Mouse (Mus musculus) C2C12 (cell line): Measurements from ENCODE around the gene Gm21904. TPM values are rescaled to one million over a fixed set of nuclear protein-coding genes. Genes with fewer than 3 reads are reported as not detected.
"Not testable (repeated sequence)": the region's sequence is repeated elsewhere in the genome, so short reads cannot be mapped to it uniquely, and the experiment has no call there.

Experiments
- H3K27me3 ChIP-seq: one replicate; pipeline ENCODE4 v1.6.1; 2011; ENCODE audit not compliant: control insufficient read depth, insufficient read depth, insufficient read length
- H3K36me3 ChIP-seq: one replicate; pipeline ENCODE4 v1.6.1; 2011; ENCODE audit not compliant: control insufficient read depth, insufficient read depth
- H3K4me3 ChIP-seq: one replicate; pipeline ENCODE4 v1.5.1; 2011; ENCODE audit warnings: mild to moderate bottlenecking, control low read depth; ENCODE audit not compliant: poor library complexity, insufficient read depth, severe bottlenecking
- H3K79me2 ChIP-seq: one replicate; pipeline ENCODE4 v1.6.1; 2011; ENCODE audit not compliant: control insufficient read depth, insufficient read depth
- H3K79me3 ChIP-seq: one replicate; pipeline ENCODE4 v1.6.1; 2011; ENCODE audit warnings: low read depth, control low read depth
- H3ac ChIP-seq: one replicate; pipeline ENCODE3; 2011; ENCODE audit warnings: low read depth; ENCODE audit not compliant: control insufficient read depth, insufficient read length
- long read RNA-seq, 2 experiments: library from polyadenylated mRNA; unstranded; transcript quantifications; one replicate each; pipeline ENCODE4 v2.0.0; 2019 to 2020
- polyA plus RNA-seq: library from polyadenylated mRNA; unstranded; fragments of >200 nt; fragmentation: generic; extraction: Trizol; gene quantifications from one replicate; pipeline ENCODE4 v1.2.1, GENCODE M21; 2012; ENCODE audit warnings: missing spikeins

Gm21904 gene
- not detected for polyA plus RNA-seq
- long read RNA-seq, experiment 1: 0 reads
- long read RNA-seq, experiment 2: 0 reads

DNA sequence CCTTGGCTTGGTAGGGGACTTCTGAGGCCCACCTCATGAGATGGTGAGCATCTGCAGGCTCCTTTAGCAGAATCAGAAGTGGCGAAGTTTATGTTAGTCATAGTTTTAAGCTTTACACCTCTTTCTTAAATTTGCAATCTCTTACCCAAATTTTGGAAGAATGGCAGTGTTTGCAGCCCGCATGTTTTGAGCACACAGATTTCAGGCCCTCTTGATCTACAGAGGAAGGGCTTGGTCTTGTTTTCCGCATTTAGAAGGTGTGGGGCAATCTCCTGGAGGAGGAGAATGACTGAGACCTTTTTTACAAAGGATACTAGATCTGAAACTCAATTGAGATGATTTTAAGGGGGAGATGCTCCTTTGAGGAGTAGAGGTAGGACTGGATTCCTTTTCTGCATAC, at the start of gene Gm21904:
Gene Gm21904, minus strand, starts transcription at position 101 of the 400 bp plus-strand sequence.
- not testable (repeated sequence) for H3K79me2 ChIP-seq, H3K4me3 ChIP-seq, H3K79me3 ChIP-seq, H3ac ChIP-seq, H3K27me3 ChIP-seq, H3K36me3 ChIP-seq

DNA sequence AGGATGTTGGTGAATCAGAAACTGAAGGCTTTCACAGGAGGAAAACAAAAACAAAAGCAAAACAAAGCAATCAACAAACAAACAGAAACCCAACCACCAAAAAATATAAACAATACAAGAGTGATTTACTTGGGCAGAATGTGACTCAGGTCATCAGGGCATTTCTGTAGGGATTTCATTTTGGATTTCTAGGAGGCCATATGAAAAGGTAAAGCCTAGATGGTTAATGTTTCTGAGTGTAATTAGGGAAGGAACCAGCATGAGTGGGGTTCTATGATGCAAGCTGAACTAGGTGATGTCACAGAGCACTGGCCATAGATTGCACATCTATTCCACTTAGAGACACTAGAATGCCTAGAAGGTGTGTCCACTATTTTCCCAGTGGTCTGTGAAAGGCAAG, 28.4 kb upstream of the Gm21904 start, which contains the start of the genes Gm20772 and Gm20831:
Gene Gm20772, plus strand, starts transcription at position 301 of the 400 bp plus-strand sequence.
Gene Gm20831, plus strand, starts transcription at position 301 of the 400 bp plus-strand sequence.
- H3K27me3 ChIP-seq, H3K36me3 ChIP-seq, H3K79me2 ChIP-seq, H3ac ChIP-seq, H3K79me3 ChIP-seq, H3K4me3 ChIP-seq: not testable (repeated sequence)

Other genes with a start within 250 kb of the Gm21904 start
- gene Gm20772, start 28.5 kb upstream of the Gm21904 start, polyA plus RNA-seq: not detected
- not detected for gene Gm20831, start 28.5 kb upstream of the Gm21904 start, polyA plus RNA-seq
- not detected for gene Srsy, start 91.1 kb upstream of the Gm21904 start, polyA plus RNA-seq
- gene Gm21764, start 215.5 kb upstream of the Gm21904 start, polyA plus RNA-seq: not detected
- gene Ssty1, start 242.8 kb upstream of the Gm21904 start, polyA plus RNA-seq: not detected